In genomic region chr8:78533981-78534380, GRCm38 (mm10) we compare ENCODE assay signal across 26 mouse cellular contexts.
"Had no signal": no experiment of that assay in that cellular context is flagged by ENCODE, and none has a peak within 500 bp of the region (broad histone marks: within the 10 kb centered on the region; RNA-seq: fewer than 3 reads in every experiment).

No protein-coding gene starts in this region.

- H3K9ac ChIP-seq: heart, embryonic 12.5 days; hindbrain, embryonic 13.5 days; hindbrain, embryonic 15.5 days; intestine, embryonic 15.5 days; kidney, embryonic 15.5 days; limb, embryonic 12.5 days; liver, embryonic 13.5 days; liver, embryonic 15.5 days had no signal

- H3K4me1 ChIP-seq: heart, embryonic 12.5 days; hindbrain, embryonic 13.5 days; hindbrain, embryonic 15.5 days; kidney, embryonic 15.5 days; limb, embryonic 10.5 days; limb, embryonic 12.5 days; liver, embryonic 15.5 days had no signal

- H3K27me3 ChIP-seq: heart, embryonic 12.5 days; hindbrain, embryonic 13.5 days; hindbrain, embryonic 15.5 days; intestine, embryonic 15.5 days; kidney, embryonic 15.5 days; limb, embryonic 12.5 days; liver, embryonic 13.5 days; liver, embryonic 15.5 days had no signal

- H3K4me3 ChIP-seq: heart, adult 2 months; heart, embryonic 12.5 days; hindbrain, embryonic 13.5 days; hindbrain, embryonic 15.5 days; intestine, embryonic 15.5 days; kidney, embryonic 15.5 days; limb, embryonic 10.5 days; limb, embryonic 12.5 days; liver, embryonic 13.5 days; liver, embryonic 15.5 days had no signal

- DNase-seq: gastrocnemius, postnatal 14 days; gastrocnemius, postnatal 36 days; heart, adult 11 months; heart, adult 2 months; heart, postnatal 10 days; heart, postnatal 36 days; kidney, adult 11 months; kidney, adult 2 months; kidney, adult 9 months; kidney, postnatal 14 days; kidney, postnatal 36 days; layer of hippocampus, adult 9-11 months; layer of hippocampus, postnatal 36 days; liver; liver, embryonic 13.5 days had no signal

- H3K27ac ChIP-seq: heart, adult 2 months; hindbrain, embryonic 13.5 days; hindbrain, embryonic 15.5 days; hindbrain, postnatal 0 days; intestine, embryonic 15.5 days; kidney, embryonic 15.5 days; kidney, postnatal 0 days; limb, embryonic 10.5 days; limb, embryonic 12.5 days; liver, embryonic 13.5 days; liver, embryonic 15.5 days had no signal

- H3K4me2 ChIP-seq: heart, embryonic 12.5 days; hindbrain, embryonic 13.5 days; hindbrain, embryonic 15.5 days; intestine, embryonic 15.5 days; kidney, embryonic 15.5 days; limb, embryonic 12.5 days; liver, embryonic 11.5 days; liver, embryonic 13.5 days; liver, embryonic 15.5 days had no signal

- ATAC-seq: hindbrain, postnatal 0 days; intestine, embryonic 15.5 days had no signal

- H3K9me3 ChIP-seq: heart, embryonic 12.5 days; hindbrain, embryonic 13.5 days; hindbrain, embryonic 15.5 days; intestine, embryonic 15.5 days; kidney, embryonic 15.5 days; limb, embryonic 10.5 days; limb, embryonic 12.5 days; liver, embryonic 13.5 days; liver, embryonic 15.5 days had no signal
